Mouse (Mus musculus): ENCODE data around the gene Slc2a13.

Slc2a13 gene

DNA sequence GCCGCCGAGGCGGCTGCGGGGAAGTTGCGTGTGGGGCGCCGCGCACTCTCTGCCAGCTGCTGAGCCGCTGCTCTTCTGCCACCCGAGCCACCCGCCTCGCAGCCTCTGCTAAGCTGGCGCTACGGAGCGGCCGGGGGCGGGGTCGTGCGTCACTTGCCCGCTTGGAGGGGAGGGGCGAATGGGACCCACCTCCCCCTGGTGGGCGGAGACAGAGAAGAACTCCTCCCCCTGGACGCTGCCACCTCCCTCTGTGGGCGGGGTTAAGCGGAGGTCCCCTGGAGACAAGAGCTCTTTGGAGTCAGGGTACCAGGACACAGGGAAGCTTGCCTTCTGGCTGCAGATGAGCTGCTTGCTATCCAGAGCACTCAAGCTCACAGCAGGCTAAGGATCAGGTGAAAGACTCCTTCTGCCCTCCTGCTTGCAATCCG is at the start of gene Slc2a13:
TSS of gene Slc2a13 (minus strand) at position 151 of the 428 bp plus-strand sequence.
- DNase-seq (ENCODE audit: low spot score in 2 of 2): peak; percentile 82 to 86

DNA sequence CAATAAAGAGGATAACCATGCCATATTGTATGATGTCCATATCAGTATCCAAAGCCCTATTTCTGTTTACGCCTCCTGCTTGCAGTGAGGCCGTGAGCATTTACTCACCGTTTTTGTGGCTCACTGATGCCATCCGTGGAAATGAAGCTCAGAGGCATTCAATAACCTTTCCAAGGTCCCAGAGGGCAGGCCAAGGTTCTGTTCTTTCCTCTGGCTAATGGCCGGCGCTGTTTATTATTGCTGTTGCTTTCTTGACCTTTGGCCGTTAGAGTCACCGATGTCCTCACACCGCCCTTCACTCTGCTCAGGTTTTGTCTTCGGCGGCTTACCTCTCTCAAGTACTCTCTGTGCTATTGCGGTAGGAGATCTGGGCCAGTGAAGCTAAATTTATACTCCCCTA is 43.0 kb upstream of the Slc2a13 start:
- DNase-seq (ENCODE audit: low spot score in 2 of 2): no peak

DNA sequence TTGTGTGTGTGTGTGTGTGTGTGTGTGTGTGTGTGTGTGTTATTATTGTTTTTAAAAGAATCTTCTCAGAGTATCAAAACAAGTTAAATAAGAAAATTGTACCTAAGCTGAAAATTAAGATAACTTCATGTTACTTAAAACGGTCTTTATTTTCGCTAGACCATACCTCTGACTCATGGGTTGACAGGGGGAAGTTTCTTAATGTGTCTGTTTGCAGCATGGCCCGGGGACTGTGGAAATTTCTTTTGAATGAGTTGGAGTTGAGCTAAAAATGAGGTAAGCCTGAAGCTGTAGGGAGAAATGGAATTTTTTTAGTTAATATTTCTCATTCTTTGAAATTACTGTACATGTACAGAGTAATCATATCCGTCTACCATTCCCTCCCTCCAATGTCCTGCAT is 42.5 kb upstream of the Slc2a13 start:
- DNase-seq (ENCODE audit: low spot score in 2 of 2): no peak

DNA sequence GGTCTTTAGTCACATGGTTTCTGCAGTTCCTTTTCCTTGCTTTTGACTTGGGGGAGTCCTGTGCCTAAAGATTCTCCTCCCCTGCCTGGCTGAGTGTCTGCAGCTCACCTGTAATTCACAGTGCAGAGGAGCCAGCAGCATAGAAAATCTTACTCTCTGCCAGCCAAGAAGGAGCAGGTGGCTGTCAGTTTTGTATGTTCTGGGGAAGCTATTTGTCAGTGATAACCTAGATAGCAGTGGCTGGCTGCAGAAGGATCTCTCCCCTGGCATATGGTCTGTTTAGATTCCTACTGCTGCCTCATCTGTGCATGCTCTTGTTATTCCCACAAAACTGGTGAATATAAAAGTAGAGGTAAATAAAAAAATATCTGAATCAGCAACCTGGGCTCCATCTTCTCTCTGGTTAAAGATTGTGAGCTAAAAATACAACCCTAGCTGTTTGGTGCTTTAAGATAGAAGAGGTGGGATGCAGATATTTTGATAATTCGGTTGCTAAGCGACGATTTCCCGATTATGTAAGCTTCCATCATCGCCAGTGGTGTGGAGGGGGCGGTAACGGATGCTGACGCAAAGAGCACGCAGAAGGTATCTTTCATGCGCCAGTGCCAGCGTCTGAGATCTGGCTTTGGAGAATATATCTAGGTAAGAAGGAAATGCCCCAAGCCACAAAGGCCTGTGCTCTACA is 41.1 kb upstream of the Slc2a13 start:
- DNase-seq (ENCODE audit: low spot score in 2 of 2): peak; percentile 58 to 76

DNA sequence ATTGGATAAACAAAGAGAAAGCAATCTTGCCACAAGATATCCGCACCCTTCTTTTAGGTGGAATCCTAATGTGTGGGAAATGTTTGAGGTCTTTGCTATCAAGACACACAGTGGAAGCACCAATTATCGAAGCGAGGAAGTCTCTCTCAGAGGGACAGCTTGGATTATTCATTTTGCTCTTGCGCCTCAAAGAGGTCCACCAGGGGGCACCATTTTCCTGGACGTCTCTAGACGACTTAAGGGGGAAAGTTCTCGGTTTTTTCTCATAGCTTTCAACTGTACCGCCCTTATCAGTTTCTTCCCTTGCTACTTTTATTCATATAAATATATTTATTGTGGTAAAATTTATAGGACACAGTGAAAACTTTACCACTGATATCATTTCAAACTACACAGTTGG is 36.7 kb upstream of the Slc2a13 start:
- DNase-seq (ENCODE audit: low spot score in 2 of 2): peak in 1 of 2 experiments; percentile 47

DNA sequence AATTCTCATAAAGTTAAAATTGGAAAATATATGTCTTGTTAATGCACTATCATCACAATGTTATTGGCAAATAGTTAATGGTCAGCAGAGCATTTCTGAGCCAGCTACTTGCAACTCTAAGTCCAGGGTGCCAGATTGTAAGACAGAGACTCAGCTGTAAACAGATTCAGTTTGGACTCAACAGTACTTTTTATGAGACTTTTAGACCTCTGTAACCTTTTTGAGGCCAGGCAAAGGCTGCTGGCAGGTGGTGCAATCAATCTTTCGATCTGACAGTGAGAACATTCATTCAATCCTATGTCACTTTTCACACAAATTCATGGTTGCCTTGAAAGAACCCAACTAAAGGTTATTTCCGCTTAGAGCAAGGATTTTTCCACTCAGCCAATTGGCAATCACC is 35.8 kb upstream of the Slc2a13 start:
- DNase-seq (ENCODE audit: low spot score in 2 of 2): no peak

DNA sequence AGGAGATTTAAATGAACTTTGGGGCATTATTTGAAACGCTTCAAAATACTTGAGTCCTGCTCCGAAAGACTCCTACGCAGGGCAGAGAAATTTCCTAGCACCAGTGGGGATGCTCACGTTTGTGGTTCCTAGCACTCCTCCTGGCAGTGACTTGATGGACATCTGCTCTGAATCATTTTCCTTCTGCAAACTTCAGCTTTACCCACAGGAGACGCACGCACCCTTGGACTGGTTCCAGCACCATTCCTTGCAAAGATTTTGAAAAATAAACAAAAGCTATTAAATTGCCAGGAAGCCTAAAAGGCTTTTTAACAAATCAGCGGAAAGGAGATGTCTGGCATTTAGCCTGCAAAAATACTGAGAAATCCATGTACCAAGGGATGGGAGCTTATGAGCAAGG is 28.1 kb upstream of the Slc2a13 start:
- no peak for DNase-seq (ENCODE audit: low spot score in 2 of 2)

DNA sequence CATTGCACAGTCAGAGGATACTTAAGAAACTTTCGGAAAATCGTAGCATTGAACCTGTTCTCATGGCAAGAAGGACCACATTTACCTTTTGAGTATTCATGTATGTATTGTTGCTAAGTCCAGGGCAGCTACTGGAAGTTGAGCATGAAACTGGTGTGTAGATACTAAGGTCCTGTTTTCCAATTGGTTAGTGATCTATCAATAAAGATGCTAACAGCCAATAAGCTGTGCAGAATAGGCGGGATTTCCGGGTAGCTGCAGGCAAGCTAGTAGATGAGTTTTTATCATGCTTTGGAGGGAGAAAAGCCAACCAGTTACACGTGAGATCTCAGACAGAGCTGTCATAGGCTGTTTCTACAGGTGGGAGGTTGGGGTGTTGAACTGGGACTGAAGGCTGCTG is 24.2 kb upstream of the Slc2a13 start:
- DNase-seq (ENCODE audit: low spot score in 2 of 2): no peak

DNA sequence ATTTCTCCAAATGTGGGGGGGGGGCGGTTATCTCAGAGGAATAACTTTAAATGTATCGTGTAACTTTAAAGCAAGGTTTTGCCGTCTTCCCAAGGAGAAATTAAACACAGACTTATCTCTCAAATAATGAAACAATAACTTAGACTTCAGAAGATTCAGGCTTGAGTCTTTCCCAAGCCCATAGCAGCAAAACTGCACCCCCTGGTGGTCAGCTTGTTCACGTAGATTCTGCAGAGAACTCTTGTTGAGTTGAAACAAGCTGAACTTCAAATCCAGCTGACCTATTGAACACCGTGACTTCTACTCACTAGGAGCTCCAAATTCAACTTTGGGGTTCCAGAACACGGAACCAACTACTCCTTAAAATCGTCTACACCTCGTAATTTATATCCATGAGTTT is 1.4 kb upstream of the Slc2a13 start:
- peak; percentile 51 to 81 for DNase-seq (ENCODE audit: low spot score in 2 of 2)

DNA sequence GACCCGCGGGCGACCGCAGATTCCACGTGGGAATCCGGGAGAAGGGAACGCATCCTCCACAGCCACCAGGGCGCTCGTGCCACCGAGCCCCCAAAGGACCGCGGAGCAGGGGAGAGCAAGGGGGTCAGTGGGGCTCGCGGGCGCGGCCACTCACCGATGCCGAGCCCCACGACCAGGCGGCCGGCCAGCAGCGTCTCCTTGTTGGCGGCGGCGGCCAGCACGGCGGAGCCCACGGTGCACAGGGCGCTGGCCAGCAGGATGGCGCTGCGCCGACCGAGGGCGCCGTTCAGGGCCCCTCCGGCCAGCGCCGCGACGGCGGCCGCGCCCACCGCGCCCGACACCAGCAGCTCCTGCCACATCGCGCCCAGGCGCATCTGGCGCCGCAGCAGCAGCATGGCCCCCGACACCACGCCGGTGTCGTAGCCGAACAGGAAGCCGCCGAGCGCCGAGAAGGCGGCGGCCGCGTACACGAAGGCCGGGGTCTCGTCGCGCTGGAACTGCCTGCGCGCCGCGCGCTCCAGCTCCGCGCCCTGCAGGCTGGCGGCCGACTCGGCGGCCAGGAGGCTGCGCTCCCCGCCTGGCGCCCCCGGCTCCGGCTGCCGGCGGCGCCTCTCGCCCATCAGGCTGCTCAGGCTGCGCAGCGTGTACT is 516 bp downstream of the Slc2a13 start:
- DNase-seq (ENCODE audit: low spot score in 2 of 2): no peak

DNA sequence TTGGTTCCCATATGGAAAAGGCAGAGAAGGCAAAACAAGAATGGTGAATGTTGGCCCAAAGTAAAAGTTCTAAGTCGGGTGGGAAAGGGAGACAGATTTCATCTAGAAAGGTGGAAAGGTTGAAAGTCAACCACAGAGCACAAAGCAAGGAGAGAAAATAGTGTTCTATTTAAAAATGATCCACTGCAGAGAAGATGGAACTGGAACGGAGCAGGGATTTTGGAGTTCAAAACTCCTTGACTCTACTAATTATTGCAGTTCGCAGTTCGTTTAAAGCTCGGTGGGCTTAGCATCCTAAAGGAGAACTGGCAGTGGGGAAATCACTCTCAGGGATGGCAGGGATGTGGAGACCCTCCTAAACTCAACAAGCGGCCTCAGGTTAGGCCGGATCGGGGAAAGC is 1.1 kb downstream of the Slc2a13 start:
- no peak for DNase-seq (ENCODE audit: low spot score in 2 of 2)

DNA sequence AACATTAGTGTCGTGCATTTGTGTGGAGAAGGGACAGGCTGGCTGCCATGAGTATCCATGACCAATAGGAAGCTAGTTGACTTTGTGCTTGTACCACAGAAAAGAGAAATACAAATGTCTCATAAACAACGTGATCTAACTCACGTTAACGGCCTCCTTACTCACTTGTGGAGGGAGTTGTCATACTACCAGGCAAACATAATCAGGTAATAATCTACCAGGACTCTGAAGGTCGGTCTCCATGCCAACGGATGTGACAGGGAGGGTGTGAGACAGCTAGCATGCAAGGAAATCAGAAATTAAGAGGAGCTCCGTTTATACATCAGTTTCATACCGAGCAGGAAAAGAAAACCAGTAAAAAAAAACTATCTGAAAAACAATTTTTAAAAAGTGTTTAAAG is 6.3 kb downstream of the Slc2a13 start:
- DNase-seq (ENCODE audit: low spot score in 2 of 2): no peak

DNA sequence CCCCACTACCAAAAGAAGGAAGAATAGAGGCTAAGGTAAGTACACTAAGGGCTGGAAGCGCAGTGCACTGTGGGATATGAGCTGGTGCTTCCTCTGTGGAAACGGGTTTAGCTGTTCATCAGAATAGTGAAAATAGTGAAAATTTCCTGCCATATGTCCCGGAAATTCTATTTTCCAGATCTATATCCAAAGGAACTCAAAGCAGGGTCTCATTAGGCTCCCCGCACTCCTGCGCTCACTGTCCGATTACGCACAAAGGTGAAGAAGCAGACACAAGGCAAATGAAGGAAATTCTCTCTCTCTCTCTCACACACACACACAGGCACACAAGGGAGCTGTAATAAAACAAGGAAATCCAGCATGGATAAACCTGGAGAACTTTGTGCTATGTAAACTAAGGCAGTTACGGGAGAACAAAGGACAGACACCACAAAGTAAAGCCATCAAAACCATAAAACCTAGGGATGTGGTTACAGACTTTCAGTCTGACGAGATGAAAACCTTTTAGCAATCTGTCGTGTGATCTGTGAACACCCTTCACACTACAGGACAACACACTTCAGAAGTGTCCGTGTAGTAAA is 7.9 kb downstream of the Slc2a13 start:
- DNase-seq (ENCODE audit: low spot score in 2 of 2): no peak

DNA sequence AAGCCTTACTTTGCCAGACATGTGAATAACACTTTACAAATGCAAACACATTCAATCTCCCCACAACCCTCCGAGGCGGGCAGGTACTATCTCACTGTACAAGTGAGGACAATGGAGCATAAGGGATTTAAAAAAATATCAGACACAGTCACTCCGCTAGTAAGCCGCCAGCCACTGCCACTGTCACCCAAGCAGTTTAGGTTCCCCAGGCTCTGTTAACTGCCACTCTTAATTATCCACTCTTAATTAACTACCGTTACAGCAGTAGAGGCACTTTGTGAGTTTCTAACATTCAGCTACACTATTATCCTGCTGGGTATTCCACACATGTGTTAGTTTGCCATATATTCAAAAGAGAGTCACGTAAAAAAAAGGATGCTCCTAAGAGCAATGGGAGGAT is 11.3 kb downstream of the Slc2a13 start:
- DNase-seq (ENCODE audit: low spot score in 2 of 2): no peak

DNA sequence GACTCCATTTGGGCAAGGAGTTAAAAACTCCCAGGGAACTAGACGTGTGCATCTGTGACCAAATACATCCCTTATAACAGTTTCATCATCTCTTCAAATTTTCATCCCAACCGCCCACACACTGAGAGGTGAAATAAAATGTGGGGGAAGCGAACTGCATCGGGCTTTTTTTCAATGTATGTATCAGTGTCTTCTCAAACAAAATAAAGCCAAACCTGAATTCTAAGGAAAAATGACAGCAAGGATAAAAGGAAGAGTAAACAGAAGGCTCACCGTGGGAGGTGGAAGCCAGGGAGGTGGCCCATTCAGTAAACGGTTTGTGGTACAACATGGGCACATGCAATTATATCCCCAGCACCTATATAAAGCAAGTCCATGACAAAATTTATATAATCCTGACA is 17.7 kb downstream of the Slc2a13 start:
- DNase-seq (ENCODE audit: low spot score in 2 of 2): no peak

DNA sequence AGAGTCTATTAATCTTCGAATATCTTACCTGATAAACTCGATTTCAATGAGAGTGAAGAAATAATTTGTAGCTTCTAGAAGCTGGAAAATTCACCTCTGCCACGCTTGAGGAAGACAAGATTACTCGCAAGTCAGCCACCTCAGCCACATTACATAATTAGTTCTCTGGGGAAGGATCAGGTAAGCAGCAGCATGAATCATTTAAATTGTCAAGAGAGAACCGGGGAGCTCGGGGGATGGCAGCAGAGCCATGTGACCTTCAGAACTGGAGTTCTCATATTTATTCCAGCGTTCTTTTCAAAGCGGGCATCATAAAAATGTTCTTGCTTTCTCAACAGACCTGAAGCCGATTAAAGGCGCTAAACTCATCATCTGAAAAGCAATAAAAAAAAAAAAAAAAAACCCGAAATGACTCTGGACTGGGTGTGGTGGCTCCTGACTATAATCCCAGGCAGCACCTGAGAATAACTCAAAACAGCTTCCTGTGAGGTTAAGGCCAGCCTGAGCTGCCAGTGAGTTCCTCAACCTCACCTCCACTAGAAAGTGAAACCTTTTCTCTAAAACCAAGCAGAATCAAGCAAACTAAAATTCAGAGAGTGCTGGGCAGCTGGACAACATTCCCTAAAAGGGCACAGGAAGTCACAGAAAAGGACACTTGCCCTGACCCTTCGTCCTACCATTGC is 24.3 kb downstream of the Slc2a13 start:
- no peak for DNase-seq (ENCODE audit: low spot score in 2 of 2)

DNA sequence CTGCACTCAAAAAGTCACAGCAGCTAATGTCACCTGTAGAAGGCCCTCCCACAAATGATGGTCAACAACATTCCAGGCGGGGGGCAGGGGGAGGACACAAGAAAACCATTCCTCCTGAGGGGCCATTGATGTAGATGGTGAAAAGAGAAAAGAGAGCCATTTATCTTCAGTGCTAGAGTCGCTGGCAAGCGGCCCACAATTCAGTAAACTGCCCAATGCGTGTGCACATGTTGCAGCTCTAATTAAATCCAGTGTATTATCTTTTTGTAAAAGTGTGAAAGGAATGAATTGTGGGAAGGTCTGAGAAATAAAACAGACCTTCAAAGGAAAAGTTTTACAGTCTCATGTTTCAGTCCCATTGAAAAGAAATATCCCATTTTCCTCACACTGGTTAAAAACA is 28.5 kb downstream of the Slc2a13 start:
- DNase-seq (ENCODE audit: low spot score in 2 of 2): no peak

DNA sequence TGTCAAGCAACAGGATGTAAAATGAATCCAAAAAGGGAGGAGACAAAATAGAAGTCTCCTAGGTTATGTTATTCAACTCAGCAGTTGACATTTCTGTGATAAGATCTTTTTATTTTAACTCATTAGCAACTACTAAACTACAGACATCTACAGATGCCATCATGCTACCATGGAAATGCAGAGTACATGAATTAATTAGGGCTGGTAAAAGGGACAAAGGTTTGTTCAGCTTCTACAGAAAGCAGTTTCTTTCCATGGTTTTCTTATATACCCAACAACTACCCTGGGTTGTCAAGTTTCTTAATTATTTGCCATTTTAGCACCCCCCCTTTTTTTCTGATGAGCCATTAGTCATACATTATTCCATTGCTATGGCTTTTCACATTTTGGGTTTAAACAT is 34.6 kb downstream of the Slc2a13 start:
- no peak for DNase-seq (ENCODE audit: low spot score in 2 of 2)

DNA sequence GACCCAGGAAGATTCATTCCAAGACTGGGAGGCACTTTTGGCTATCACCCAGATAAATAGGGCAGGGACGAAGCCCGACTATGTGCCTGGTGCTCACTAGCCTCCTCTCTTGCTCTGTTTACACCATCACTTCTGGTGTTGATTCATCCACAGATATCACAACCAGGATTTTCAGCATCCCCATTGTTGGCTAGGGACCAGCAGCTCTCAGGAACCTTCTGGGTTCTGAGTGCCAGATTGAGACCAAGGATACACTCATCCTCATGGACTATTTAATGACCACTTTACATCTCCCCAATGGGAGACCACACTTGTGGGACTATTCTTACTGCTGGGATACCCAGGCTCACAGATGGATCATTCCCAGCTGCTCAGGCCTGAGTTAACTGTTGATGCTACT is 46.2 kb downstream of the Slc2a13 start:
- no peak for DNase-seq (ENCODE audit: low spot score in 2 of 2)

DNA sequence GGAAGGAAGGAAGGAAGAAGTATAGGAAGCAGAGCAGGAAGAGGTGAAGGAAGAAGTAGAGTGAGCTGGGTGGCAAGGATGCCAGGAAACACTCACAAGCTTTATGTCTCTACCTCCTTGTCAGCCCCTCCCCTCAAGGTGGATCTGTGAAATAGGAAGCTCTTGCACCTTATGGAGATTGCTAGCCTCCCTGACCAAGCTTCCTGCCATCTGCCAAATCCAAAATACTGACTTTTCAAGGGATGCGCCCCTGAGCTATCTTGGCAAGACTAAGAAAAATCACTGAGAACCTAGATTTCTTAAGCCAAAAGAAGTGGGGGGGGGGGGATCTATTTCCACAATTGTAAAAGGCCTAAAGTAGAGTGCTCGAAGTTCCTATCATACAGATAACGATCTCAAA is 46.9 kb downstream of the Slc2a13 start:
- DNase-seq (ENCODE audit: low spot score in 2 of 2): no peak

DNA sequence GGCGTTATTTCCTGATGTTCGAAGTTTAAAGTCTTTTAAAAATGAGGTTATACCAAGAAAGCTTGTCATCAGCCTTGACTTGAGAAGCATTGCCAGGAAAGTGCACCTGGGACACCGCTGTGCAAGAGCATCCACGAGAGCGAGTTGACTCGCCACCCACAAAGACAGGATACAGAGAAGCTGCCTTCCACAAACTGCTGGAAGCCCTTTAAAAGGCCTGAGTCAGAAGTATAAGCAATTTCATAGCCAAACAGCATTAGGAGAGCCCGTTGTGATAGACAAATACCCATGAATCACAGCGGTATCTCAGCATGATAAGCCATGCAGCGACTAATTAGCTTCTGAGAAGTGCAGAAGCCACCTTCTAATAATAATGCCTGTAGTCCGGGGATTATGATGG is 48.6 kb downstream of the Slc2a13 start:
- no peak for DNase-seq (ENCODE audit: low spot score in 2 of 2)

DNA sequence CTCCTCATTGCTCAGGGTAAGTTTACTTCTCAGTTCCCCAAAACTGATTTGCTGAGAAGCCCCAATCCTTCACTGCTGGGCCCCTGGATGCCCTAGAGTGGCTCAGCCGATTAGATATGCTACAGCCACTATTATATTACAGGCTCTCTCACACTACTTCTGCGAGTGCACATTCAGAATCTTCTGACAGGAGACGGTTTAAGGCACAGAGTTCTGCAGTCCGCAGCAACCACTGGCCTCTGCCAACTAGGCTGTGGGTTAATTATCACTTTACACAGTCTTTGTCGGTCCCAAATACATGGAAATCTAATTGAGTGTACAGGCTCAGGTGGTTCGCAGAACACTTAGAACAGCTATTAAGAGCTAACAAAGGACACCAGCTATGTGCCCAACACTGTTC is 69.8 kb downstream of the Slc2a13 start:
- DNase-seq (ENCODE audit: low spot score in 2 of 2): no peak

DNA sequence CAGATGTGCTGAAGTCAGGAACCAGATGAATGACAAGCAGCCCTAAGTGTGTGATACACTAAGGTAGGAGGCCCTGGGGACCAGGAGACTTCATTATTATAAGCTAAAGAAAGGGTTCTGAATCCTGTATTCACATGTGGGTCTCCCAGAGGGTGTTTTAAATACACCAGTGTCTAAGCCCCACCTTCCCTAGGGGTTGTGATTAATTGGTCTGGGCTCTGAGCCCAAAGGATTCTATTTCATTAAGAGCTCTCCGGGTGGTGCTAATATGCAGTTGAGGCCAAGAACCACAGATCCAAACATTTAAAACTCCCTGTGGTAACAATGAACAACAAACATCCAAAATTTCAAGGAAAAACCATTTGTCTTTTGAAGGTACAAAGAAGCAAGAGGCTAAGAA is 70.4 kb downstream of the Slc2a13 start:
- no peak for DNase-seq (ENCODE audit: low spot score in 2 of 2)
